Mouse (Mus musculus): ENCODE results near the gene Auts2. TPM values are rescaled to one million over a fixed set of nuclear protein-coding genes. Genes with fewer than 3 reads are reported as not detected.

Gene Auts2
- polyA plus RNA-seq, 1 experiment from 2014 or later: 30.4 TPM

DNA sequence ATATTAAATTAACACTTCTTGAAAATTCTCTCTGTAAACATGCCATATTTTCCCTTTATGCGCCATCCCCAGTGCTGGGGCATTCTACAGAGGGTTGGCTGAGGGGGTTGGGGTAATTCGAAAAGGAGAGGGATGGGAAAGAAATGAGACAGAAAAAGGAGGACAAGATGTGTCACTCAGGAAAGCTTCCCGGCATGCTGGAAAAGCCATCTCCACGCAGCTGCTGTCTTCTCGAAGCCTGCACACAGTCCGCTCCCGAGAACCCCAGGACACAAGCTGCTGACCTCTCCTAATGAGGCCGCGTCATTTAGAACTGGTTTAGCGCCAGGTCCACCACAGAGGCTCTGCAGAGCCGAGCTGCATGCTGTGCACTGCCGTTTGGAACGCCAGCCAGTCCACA is 825.1 kb downstream of the Auts2 start:
- Histone ChIP-seq H3K4me3 (ENCODE audit: low read depth, low read length) (no peak overlapping the region), H3K36me3 (ENCODE audit: control insufficient read depth, insufficient read depth, low read length) (no peaks in the 10 kb centered on the region), H3K4me1 (replicated peaks; ENCODE audit: control insufficient read depth, insufficient read depth, low read length) (no peaks in the 10 kb centered on the region), H3K9me3 (ENCODE audit: control insufficient read depth, low read length) (peaks cover 3% of the 10 kb centered on the region; the same call in 1 of the 2 replicates), H3K27ac (ENCODE audit: low read depth) (no peak overlapping the region), H3K4me2 (ENCODE audit: low read length) (no peak overlapping the region), H3K27me3 (replicated peaks; ENCODE audit: control insufficient read depth, insufficient read depth, low read length) (no peaks in the 10 kb centered on the region), H3K9ac (ENCODE audit: low read length) (no peak overlapping the region)
- DNase-seq (ENCODE audit: low spot score): no peak
- WGBS: 69% methylated on average over 13 of the region's 13 CpGs
- no peak for ATAC-seq (replicated peaks; ENCODE audit: low FRiP score, low TSS enrichment, low read depth)

DNA sequence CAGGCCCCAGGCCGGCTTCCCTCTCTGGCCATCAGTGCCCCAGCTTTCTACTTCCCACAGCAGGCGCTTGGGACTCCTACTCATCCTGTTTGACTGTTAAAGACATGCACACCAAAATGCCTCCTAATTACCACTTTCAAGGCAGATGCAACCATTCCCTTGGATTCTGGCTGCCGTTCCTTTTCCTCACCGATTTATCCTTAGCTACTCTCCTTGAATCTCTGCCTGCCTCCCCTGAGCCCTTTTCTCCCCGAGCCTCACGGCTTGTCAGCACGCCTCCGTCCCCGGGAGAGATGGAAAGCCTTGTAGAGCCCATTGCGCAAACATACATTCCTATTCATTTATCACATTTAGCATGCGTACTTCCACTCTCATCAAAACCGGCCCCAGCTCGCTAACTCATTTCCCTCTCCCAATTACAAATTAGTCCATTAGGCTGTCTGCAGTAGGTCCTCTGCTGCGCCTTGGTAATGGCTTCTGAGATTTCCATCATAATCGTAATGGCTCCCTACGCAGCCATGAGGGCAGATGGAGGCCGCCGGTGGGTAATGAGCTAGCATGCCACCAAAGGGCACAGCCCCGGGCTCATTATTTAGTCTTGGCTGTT is 825.7 kb downstream of the Auts2 start:
- no peak for DNase-seq (ENCODE audit: low spot score)
- ATAC-seq (replicated peaks; ENCODE audit: low FRiP score, low TSS enrichment, low read depth): no peak

DNA sequence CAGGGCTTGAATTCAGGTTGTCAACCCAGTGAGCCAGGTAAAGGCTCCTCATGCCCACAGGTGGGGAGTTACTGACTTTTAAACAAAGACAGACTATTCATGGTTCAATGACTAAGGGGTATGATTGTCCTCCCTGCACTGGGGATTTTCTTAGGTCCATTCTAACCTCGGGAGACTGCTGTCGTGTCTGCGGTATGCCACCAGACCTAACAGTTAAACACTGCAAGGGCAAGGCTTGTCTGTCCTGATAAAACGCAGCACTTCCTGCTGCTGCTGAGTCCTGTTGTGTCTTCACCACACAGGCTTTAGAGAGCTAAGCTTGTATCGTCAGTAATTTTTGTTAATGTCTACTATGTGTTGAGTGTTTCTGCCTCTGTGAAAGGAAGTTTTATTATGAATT is 828.2 kb downstream of the Auts2 start:
- H3K27me3 ChIP-seq (replicated peaks; ENCODE audit: control insufficient read depth, insufficient read depth, low read length): no peaks in the 10 kb centered on the region
- WGBS: 64% methylated on average over 5 of the region's 5 CpGs
- H3K9ac ChIP-seq (ENCODE audit: low read length): no peak overlapping the region
- no peak overlapping the region for H3K4me3 ChIP-seq (ENCODE audit: low read depth, low read length)
- DNase-seq (ENCODE audit: low spot score) (no peak), ATAC-seq (replicated peaks; ENCODE audit: low FRiP score, low TSS enrichment, low read depth) (no peak)
- H3K36me3 ChIP-seq (ENCODE audit: control insufficient read depth, insufficient read depth, low read length): no peaks in the 10 kb centered on the region
- no peak overlapping the region for H3K27ac ChIP-seq (ENCODE audit: low read depth)
- peaks cover 4% of the 10 kb centered on the region for H3K4me1 ChIP-seq (replicated peaks; ENCODE audit: control insufficient read depth, insufficient read depth, low read length)
- peaks cover 3% of the 10 kb centered on the region; the same call in 1 of the 2 replicates for H3K9me3 ChIP-seq (ENCODE audit: control insufficient read depth, low read length)
- H3K4me2 ChIP-seq (ENCODE audit: low read length): no peak overlapping the region

More for the DNA sequence above, 825.7 kb downstream of the Auts2 start:
- H3K4me3 ChIP-seq (ENCODE audit: low read depth, low read length): no peak overlapping the region
- 74% methylated on average over 19 of the region's 19 CpGs for WGBS
- no peaks in the 10 kb centered on the region for H3K36me3 ChIP-seq (ENCODE audit: control insufficient read depth, insufficient read depth, low read length)
- no peaks in the 10 kb centered on the region for H3K4me1 ChIP-seq (replicated peaks; ENCODE audit: control insufficient read depth, insufficient read depth, low read length)
- H3K27ac ChIP-seq (ENCODE audit: low read depth): no peak overlapping the region
- H3K27me3 ChIP-seq (replicated peaks; ENCODE audit: control insufficient read depth, insufficient read depth, low read length): no peaks in the 10 kb centered on the region
- H3K9me3 ChIP-seq (ENCODE audit: control insufficient read depth, low read length): peaks cover 3% of the 10 kb centered on the region; the same call in 1 of the 2 replicates
- H3K9ac ChIP-seq (ENCODE audit: low read length): no peak overlapping the region
- no peak overlapping the region for H3K4me2 ChIP-seq (ENCODE audit: low read length)

DNA sequence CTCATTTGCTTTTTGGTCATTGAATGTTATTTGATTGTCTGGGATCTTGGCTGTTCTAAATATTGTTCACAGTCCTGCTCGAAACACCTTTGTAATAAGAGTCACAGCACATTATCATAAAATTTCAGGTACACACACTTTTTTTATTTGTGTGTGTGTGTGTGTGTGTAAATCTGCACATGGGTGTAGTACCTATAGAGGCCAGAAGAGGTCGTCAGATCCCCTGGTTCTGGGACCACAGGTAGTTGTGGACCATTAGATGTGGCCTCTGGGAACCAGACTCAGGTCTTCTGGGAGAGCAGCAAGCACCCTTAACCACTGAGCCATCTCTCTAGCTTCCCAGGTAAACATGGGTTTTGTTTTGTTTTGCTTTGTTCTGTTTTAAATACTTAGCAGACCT is 830.7 kb downstream of the Auts2 start:
- Histone ChIP-seq H3K27ac (ENCODE audit: low read depth) (no peak overlapping the region), H3K4me1 (replicated peaks; ENCODE audit: control insufficient read depth, insufficient read depth, low read length) (peaks cover 4% of the 10 kb centered on the region), H3K27me3 (replicated peaks; ENCODE audit: control insufficient read depth, insufficient read depth, low read length) (no peaks in the 10 kb centered on the region), H3K4me3 (ENCODE audit: low read depth, low read length) (no peak overlapping the region), H3K4me2 (ENCODE audit: low read length) (no peak overlapping the region), H3K36me3 (ENCODE audit: control insufficient read depth, insufficient read depth, low read length) (no peaks in the 10 kb centered on the region), H3K9me3 (ENCODE audit: control insufficient read depth, low read length) (peaks cover 3% of the 10 kb centered on the region; the same call in 1 of the 2 replicates), H3K9ac (ENCODE audit: low read length) (no peak overlapping the region)
- DNase-seq (ENCODE audit: low spot score) (no peak), ATAC-seq (replicated peaks; ENCODE audit: low FRiP score, low TSS enrichment, low read depth) (no peak)
- WGBS: 83% methylated on average over 2 of the region's 2 CpGs

DNA sequence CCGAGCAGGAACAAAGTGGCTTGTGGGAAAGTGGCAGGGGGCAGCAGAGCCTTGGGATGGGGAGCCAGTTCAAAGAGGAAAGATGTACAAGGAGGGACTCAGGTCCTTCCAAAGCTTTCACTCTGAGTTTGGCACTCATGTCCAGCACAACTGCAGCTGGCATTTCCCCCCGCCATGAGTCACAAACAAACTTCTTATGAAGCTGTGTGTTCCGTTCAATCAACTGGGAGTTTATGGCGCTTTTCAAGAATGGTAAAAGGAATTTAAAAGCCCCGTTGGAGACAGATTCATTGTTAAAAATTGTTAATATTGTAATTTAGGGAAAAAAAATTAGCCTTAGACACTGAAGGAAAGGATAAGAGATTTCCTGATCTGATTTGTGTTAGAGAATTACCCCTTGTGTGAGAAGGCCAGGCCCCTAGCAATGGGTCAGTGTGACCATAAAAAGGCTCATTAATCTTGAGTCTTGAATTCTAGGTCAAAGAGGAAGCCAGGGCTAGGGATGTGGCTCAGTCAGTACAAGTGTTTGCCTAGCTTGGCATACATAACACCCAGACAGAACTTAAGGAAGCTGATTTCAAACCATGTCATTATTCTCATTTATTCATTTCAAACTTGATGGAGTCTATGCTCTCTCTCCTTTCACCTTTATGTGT is 831.5 kb downstream of the Auts2 start:
- Histone ChIP-seq H3K36me3 (ENCODE audit: control insufficient read depth, insufficient read depth, low read length) (no peaks in the 10 kb centered on the region), H3K4me1 (replicated peaks; ENCODE audit: control insufficient read depth, insufficient read depth, low read length) (peaks cover 4% of the 10 kb centered on the region), H3K4me3 (ENCODE audit: low read depth, low read length) (no peak overlapping the region), H3K9me3 (ENCODE audit: control insufficient read depth, low read length) (peaks cover 3% of the 10 kb centered on the region; the same call in 1 of the 2 replicates), H3K27me3 (replicated peaks; ENCODE audit: control insufficient read depth, insufficient read depth, low read length) (no peaks in the 10 kb centered on the region), H3K9ac (ENCODE audit: low read length) (no peak overlapping the region), H3K27ac (ENCODE audit: low read depth) (no peak overlapping the region), H3K4me2 (ENCODE audit: low read length) (no peak overlapping the region)
- WGBS: 32% methylated on average over 5 of the region's 5 CpGs
- ATAC-seq (replicated peaks; ENCODE audit: low FRiP score, low TSS enrichment, low read depth) (no peak), DNase-seq (ENCODE audit: low spot score) (no peak)

DNA sequence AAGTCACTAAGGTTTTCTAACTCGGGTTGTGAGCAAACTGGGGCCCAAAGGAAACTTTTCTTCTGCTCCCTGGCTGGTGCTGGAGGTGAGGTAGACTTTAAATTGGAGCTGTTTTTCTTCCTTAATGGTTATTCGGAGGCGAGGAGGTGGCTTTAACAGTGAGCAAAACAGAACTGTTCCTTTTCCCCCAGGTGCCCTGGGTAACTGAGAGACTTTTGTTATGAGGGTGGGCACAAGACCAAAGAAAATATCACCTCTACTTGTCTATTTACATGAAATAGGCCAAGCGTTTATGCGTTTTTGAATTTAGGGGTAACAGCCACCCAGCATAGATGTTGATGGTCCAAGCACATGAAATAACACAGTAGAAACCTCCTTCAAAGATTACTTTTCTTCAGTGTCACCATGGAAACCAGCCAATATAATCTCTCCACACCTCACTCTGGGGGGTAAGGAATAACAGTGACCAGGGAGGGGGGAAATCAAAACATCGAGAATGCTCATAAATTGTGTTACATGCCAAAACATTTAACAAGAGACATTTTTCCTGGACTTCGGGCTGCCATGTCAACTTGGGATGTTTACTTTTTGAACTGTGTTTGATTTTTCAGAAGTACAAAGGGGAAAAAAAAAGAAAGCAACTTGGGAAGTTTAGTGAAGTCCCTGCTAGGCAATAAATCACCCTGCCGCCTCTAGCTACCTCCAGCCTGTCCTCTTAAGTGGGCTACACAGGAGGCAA is 832.2 kb downstream of the Auts2 start:
- no peaks in the 10 kb centered on the region for H3K36me3 ChIP-seq (ENCODE audit: control insufficient read depth, insufficient read depth, low read length)
- WGBS: 40% methylated on average over 8 of the region's 8 CpGs
- no peaks in the 10 kb centered on the region for H3K27me3 ChIP-seq (replicated peaks; ENCODE audit: control insufficient read depth, insufficient read depth, low read length)
- ATAC-seq (replicated peaks; ENCODE audit: low FRiP score, low TSS enrichment, low read depth): no peak
- peaks cover 4% of the 10 kb centered on the region for H3K4me1 ChIP-seq (replicated peaks; ENCODE audit: control insufficient read depth, insufficient read depth, low read length)
- no peak for DNase-seq (ENCODE audit: low spot score)
- H3K9me3 ChIP-seq (ENCODE audit: control insufficient read depth, low read length): peaks cover 3% of the 10 kb centered on the region; the same call in 1 of the 2 replicates
- H3K4me2 ChIP-seq (ENCODE audit: low read length): no peak overlapping the region
- H3K27ac ChIP-seq (ENCODE audit: low read depth): no peak overlapping the region
- H3K4me3 ChIP-seq (ENCODE audit: low read depth, low read length): no peak overlapping the region
- no peak overlapping the region for H3K9ac ChIP-seq (ENCODE audit: low read length)

DNA sequence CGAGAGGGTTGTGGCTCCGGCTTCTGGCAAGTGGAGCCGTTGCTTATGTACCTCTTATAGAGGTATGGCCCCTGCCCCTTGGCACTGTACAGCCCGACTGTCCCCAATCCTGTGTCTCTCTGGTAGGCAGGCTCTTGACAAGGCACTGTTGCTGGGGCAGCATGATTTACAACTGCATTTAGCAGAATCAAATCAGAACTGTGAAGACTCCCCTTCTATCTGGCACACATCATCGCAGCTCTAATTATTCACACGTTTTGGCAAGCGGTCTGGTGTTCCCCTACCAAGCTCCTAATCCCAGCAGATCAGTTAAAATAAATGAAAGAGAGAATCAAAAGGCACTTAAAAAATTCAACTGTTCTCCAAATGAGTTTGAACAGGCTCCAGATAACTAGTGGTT is 835.7 kb downstream of the Auts2 start:
- no peak for DNase-seq (ENCODE audit: low spot score)
- Histone ChIP-seq H3K27me3 (replicated peaks; ENCODE audit: control insufficient read depth, insufficient read depth, low read length) (no peaks in the 10 kb centered on the region), H3K4me2 (ENCODE audit: low read length) (no peak overlapping the region), H3K4me1 (replicated peaks; ENCODE audit: control insufficient read depth, insufficient read depth, low read length) (peaks cover 4% of the 10 kb centered on the region), H3K9me3 (ENCODE audit: control insufficient read depth, low read length) (no peaks in the 10 kb centered on the region; the same call in 1 of the 2 replicates), H3K4me3 (ENCODE audit: low read depth, low read length) (no peak overlapping the region), H3K9ac (ENCODE audit: low read length) (no peak overlapping the region), H3K36me3 (ENCODE audit: control insufficient read depth, insufficient read depth, low read length) (no peaks in the 10 kb centered on the region), H3K27ac (ENCODE audit: low read depth) (no peak overlapping the region)
- ATAC-seq (replicated peaks; ENCODE audit: low FRiP score, low TSS enrichment, low read depth): no peak
- WGBS: 89% methylated on average over 7 of the region's 7 CpGs

DNA sequence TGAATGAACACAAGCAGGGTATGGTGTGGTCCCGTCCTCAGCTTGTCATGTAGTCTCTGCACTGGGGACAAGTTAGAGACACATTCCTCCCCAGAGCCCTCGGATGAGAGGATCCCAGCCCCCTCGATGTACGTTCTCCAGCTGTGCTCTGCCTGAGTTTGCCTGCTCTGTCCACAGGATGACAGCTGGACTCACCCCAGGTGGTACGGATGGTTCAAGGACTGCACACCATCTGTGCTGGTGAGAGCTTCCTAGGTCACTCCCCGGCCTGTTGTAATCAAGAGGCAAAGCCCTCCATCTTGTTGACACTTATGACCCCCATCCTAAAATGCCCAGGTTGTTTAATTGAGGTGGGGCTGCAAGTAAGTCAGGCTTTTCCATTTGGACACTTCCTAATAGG is 839.4 kb downstream of the Auts2 start:
- WGBS: 44% methylated on average over 6 of the region's 6 CpGs
- no peak overlapping the region for H3K9ac ChIP-seq (ENCODE audit: low read length)
- H3K4me1 ChIP-seq (replicated peaks; ENCODE audit: control insufficient read depth, insufficient read depth, low read length): no peaks in the 10 kb centered on the region
- H3K27ac ChIP-seq (ENCODE audit: low read depth): no peak overlapping the region
- DNase-seq (ENCODE audit: low spot score): no peak
- H3K4me2 ChIP-seq (ENCODE audit: low read length): no peak overlapping the region
- no peak overlapping the region for H3K4me3 ChIP-seq (ENCODE audit: low read depth, low read length)
- no peaks in the 10 kb centered on the region for H3K27me3 ChIP-seq (replicated peaks; ENCODE audit: control insufficient read depth, insufficient read depth, low read length)
- no peaks in the 10 kb centered on the region for H3K36me3 ChIP-seq (ENCODE audit: control insufficient read depth, insufficient read depth, low read length)
- no peaks in the 10 kb centered on the region for H3K9me3 ChIP-seq (ENCODE audit: control insufficient read depth, low read length)
- no peak for ATAC-seq (replicated peaks; ENCODE audit: low FRiP score, low TSS enrichment, low read depth)
